Mouse (Mus musculus) myocyte (in vitro differentiated cells): ENCODE measurements around the gene Trim28.

ENCODE experiments used
- POLR2A ChIP-seq: IDR thresholded peaks from one replicate; pipeline ENCODE4 v1.6.1; 2011; ENCODE audit warnings: low read depth, mild to moderate bottlenecking, control low read depth, moderate library complexity; ENCODE audit not compliant: insufficient read length
- POLR2AphosphoS2 ChIP-seq: IDR thresholded peaks from one replicate; pipeline ENCODE4 v1.6.1; 2011; ENCODE audit warnings: low read depth, control low read depth; ENCODE audit not compliant: insufficient read length

DNA sequence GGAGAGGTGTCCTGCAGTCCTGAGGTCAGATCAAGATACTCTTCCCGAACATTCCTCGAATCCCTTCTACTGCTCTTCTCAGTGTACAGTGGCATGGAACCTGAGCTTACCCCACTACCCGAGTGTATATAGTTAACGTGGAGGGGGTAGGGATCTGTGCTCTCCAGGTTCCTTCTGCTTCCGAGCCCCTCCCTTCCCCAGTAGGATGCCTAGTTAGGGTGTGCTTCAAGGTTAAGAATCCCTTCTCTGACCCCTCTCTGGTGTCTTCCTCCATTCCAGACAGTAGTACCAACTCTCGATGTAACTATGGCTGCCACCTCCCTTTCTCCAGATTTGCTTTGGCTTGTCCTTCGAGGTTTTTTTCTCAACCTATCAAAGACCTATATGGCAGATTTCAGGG lies 18.6 kb upstream of the Trim28 start:
- TF ChIP-seq POLR2A, result no peak
- TF ChIP-seq POLR2AphosphoS2, result no peak
